Mouse (Mus musculus) liver, embryonic 18 days (tissue): ENCODE results near the gene Tex47. TPM values are rescaled to one million over a fixed set of nuclear protein-coding genes. Genes with fewer than 3 reads are reported as not detected.

Experiments
- polyA plus RNA-seq: library from polyadenylated mRNA; depleted of rRNA; stranded (reverse); fragments of >200 nt; gene quantifications from 2 replicates; pipeline ENCODE4 v1.2.3, GENCODE M21; 2012; rRNA removed

Gene Tex47
- polyA plus RNA-seq = not detected in 2 replicates

GRCm38 (mm10) chr5:7303819-7304218 is at the start of gene Tex47:
Gene Tex47 (plus strand): TSS chr5:7304119.

GRCm38 (mm10) chr5:7344145-7345010 is 40.5 kb downstream of the Tex47 start, which contains the start of gene Zfp804b:
Gene Zfp804b (minus strand): TSS chr5:7344756.

Other genes starting within 250 kb of the Tex47 start
- 0.01 and 0.04 TPM in 2 replicates for gene Zfp804b, start 40.6 kb downstream of the Tex47 start, polyA plus RNA-seq